Comparison of ENCODE assay signal across 16 mouse cellular contexts in the genomic region with DNA sequence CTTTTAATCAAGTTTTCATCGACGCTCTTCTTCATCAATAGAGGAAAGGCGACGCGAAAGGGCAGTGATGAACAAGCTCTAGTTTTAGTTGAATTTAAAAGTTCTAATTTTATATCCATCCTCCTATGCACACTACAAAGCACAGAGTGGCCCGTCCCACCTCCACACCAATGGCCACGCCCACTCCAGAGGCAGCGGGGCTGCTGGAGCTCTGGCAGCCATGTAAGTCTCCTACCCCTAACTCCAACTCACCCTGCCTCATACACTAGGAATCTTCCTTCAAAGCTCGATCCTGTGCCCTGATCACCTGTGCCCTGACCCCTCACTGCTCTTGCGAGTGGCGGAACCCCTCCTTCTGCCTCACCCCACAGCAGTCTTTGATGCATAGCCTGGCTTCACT.
"Had no signal": no experiment of that assay in that cellular context is flagged by ENCODE, and none has a peak within 500 bp of the region (broad histone marks: within the 10 kb centered on the region; RNA-seq: fewer than 3 reads in every experiment).

No protein-coding gene starts in this region.

- DNase-seq: kidney, adult 2 months; kidney, postnatal 25 days; layer of hippocampus, adult 9-11 months; liver; liver, embryonic 13.5 days; lung, adult 2 months; lung, postnatal 14 days; lung, postnatal 4 days; thymus, adult 18-20 months; thymus, postnatal 36 days had no signal

- H3K4me3 ChIP-seq: layer of hippocampus, adult 2 months; limb, embryonic 10.5 days; limb, embryonic 13.5 days; liver, embryonic 13.5 days; midbrain, embryonic 12.5 days had no signal

- H3K27me3 ChIP-seq: limb, embryonic 13.5 days; midbrain, embryonic 12.5 days had no signal

- H3K9me3 ChIP-seq: limb, embryonic 10.5 days; limb, embryonic 13.5 days; liver, embryonic 13.5 days; midbrain, embryonic 12.5 days had no signal

- H3K4me2 ChIP-seq: limb, embryonic 13.5 days; liver, embryonic 13.5 days; midbrain, embryonic 12.5 days had no signal

- H3K9ac ChIP-seq: limb, embryonic 13.5 days; liver, embryonic 13.5 days; midbrain, embryonic 12.5 days had no signal

- H3K36me3 ChIP-seq: limb, embryonic 13.5 days; liver, embryonic 13.5 days had no signal

- H3K27ac ChIP-seq: kidney, postnatal 0 days; layer of hippocampus, adult 2 months; limb, embryonic 10.5 days; limb, embryonic 13.5 days; liver, embryonic 13.5 days; midbrain, embryonic 12.5 days had no signal

- ATAC-seq: midbrain, embryonic 16.5 days had no signal
